Mouse (Mus musculus): ENCODE results near the gene Hmga2. TPM values are rescaled to one million over a fixed set of nuclear protein-coding genes. Genes with fewer than 3 reads are reported as not detected.

Hmga2 gene
- polyA plus RNA-seq, 1 experiment from 2014 or later: 2.8 TPM

DNA sequence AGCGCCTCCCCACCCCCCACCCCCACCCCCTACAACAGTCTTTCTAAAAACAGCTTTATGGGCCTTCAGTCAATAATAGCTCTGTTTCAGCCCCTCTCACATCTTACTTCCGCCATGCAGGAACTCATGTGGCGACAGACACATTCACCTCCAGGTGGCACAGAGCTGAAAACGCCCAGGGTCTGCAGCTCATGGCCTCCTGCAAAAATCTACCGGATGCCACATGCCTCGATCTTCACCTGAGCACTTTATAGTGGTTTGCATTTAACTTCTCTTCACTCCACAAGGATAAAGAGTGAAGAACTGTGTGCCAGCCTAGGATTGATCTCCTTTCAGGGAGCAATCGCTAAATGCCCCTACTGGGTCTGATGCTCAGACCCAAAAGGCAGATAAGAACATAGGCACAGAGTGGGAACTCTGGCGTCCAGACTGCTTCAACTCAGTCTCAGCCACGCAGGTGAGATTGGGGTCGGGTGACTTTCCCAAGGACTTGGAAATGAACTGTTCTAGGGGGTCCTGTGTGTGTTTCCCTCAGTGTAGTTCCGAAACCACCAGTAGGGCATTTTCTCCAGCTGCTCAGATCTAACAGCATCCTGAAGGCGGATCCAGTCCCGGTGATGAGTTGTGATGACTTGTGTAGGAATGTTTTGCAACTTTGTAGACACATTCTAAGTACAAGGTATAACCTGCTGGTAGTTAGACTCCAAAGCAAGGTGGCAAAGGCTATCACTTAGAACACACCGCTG lies 84.1 kb downstream of the Hmga2 start:
- WGBS: 43% methylated on average over 14 of the region's 14 CpGs
- H3K27me3 ChIP-seq: no peaks in the 10 kb centered on the region
- H3K36me3 ChIP-seq: no peaks in the 10 kb centered on the region
- H3K9ac ChIP-seq: no peak overlapping the region
- H3K27ac ChIP-seq: no peak overlapping the region
- H3K4me3 ChIP-seq: no peak overlapping the region
- no peak overlapping the region for H3K4me2 ChIP-seq
- ATAC-seq (replicated peaks; ENCODE audit: insufficient number of reproducible peaks, insufficient read depth, low FRiP score, low read depth): no peak
- no peaks in the 10 kb centered on the region for H3K9me3 ChIP-seq (replicated peaks)
- peaks cover 4% of the 10 kb centered on the region for H3K4me1 ChIP-seq (replicated peaks)

DNA sequence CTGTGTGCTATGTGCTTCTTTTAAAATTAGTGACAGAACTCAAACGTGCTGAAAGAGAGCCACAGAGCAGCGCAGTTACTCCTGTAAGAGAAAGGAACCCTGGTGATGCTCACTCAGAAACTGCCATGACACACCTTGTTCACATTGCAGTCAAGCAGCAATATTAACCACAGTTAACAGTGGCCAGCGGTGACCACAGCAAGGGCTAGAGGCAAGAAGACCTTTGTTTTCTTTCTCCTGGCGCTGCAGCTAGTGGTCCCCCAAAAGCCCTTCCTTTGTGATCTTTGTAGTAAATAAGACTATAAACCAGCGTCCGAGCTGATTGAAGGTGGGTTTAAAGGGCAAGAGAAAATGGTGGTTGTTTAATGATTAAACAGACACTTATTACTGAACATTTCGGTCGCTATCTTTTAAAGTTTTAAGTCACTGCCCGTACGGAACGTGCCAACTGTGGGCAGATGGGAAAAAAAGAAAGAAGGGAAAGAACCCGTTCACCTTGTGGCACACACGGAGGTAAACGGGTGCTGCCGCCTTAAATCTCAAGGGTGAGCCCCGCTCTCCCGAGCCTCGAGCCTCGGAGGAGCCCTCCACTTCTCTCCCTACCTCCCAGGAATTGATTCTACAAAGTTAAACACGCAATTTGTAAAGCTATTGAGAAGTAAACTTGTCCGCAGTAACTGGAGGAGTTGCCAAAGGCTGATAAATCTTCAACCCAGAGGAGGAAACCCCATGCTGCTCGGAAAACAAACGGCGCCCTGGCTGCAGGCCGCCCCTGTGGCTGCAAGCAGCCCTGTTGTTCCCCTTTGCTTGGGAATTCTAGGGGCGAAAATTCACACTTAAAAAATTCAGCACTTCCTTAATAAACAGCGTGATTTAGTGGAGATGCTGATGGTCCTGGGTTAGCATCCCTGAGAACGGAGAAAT lies 85.1 kb downstream of the Hmga2 start:
- Histone ChIP-seq H3K4me1 (replicated peaks) (peaks cover 10% of the 10 kb centered on the region), H3K4me3 (no peak overlapping the region), H3K27me3 (no peaks in the 10 kb centered on the region), H3K9ac (no peak overlapping the region), H3K36me3 (no peaks in the 10 kb centered on the region), H3K27ac (no peak overlapping the region), H3K4me2 (0 out of 2 replicates have a peak overlapping the region, but pooled peaks have one; percentile 6), H3K9me3 (replicated peaks) (no peaks in the 10 kb centered on the region)
- 63% methylated on average over 28 of the region's 28 CpGs for WGBS
- no peak for ATAC-seq (replicated peaks; ENCODE audit: insufficient number of reproducible peaks, insufficient read depth, low FRiP score, low read depth)

GRCm38 (mm10) chr10:120389707-120390106 lies 86.6 kb downstream of the Hmga2 start:
- Histone ChIP-seq H3K4me1 (replicated peaks) (peaks cover 22% of the 10 kb centered on the region), H3K4me3 (no peak overlapping the region), H3K9ac (no peak overlapping the region), H3K9me3 (replicated peaks) (no peaks in the 10 kb centered on the region), H3K36me3 (no peaks in the 10 kb centered on the region), H3K4me2 (no peak overlapping the region), H3K27me3 (no peaks in the 10 kb centered on the region), H3K27ac (no peak overlapping the region)
- 68% methylated on average over 6 of the region's 6 CpGs for WGBS
- ATAC-seq (replicated peaks; ENCODE audit: insufficient number of reproducible peaks, insufficient read depth, low FRiP score, low read depth): no peak

GRCm38 (mm10) chr10:120388966-120389365 lies 87.3 kb downstream of the Hmga2 start:
- no peak for ATAC-seq (replicated peaks; ENCODE audit: insufficient number of reproducible peaks, insufficient read depth, low FRiP score, low read depth)
- H3K4me2 ChIP-seq: no peak overlapping the region
- H3K36me3 ChIP-seq: no peaks in the 10 kb centered on the region
- H3K9me3 ChIP-seq (replicated peaks): no peaks in the 10 kb centered on the region
- no peak overlapping the region for H3K9ac ChIP-seq
- H3K4me1 ChIP-seq (replicated peaks): peaks cover 29% of the 10 kb centered on the region
- H3K27me3 ChIP-seq: no peaks in the 10 kb centered on the region
- H3K4me3 ChIP-seq: no peak overlapping the region
- 58% methylated on average over 10 of the region's 10 CpGs for WGBS
- no peak overlapping the region for H3K27ac ChIP-seq

DNA sequence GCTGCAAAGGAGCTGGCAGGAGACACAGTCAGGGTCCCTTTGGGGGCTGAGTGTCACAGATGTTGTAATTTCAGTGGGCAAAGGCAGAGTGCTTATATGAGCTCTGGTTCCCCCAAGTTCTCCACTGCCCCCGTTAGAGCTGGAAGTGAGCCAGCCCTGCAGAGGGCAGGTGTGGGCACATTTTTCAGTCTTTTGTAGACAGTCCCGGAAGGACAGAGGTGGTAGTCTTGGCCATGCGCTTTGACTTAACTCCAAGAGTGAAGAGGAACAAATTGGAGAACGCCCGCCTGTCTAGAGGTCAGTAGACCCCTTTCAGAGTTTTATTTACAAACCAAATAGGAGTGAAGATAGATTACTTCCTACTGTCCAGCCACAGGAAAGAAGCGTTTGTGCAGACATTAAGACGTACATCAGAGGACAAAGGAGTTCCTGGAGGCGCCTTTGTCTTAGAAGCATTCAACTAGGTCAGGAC lies 87.8 kb downstream of the Hmga2 start:
- H3K4me1 ChIP-seq (replicated peaks): peaks cover 34% of the 10 kb centered on the region
- ATAC-seq (replicated peaks; ENCODE audit: insufficient number of reproducible peaks, insufficient read depth, low FRiP score, low read depth): no peak
- no peaks in the 10 kb centered on the region for H3K9me3 ChIP-seq (replicated peaks)
- no peak overlapping the region for H3K4me3 ChIP-seq
- H3K27ac ChIP-seq: no peak overlapping the region
- no peak overlapping the region for H3K4me2 ChIP-seq
- 57% methylated on average over 8 of the region's 8 CpGs for WGBS
- no peaks in the 10 kb centered on the region for H3K27me3 ChIP-seq
- H3K36me3 ChIP-seq: no peaks in the 10 kb centered on the region
- no peak overlapping the region for H3K9ac ChIP-seq

DNA sequence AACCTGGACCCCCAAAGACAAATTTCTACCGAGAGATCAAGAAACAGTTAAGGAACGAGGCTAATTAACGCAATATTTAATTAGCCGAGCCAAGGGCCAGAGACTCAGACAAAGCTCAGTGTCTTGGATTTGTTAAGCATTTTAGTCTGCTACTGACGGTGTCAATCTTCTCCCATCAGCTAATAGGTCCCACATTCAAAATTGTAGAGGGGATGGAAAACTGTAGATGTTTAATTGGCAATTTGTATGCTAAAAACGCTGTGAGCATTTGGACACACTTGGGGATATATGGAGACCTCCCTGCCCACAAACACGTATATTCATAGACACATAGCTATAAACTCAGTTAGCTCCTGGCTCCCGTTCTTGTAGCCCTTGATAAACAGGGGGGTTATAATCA lies 89.2 kb downstream of the Hmga2 start:
- no peak overlapping the region for H3K4me3 ChIP-seq
- 87% methylated on average over 8 of the region's 8 CpGs for WGBS
- H3K9ac ChIP-seq: no peak overlapping the region
- H3K4me1 ChIP-seq (replicated peaks): peaks cover 36% of the 10 kb centered on the region
- ATAC-seq (replicated peaks; ENCODE audit: insufficient number of reproducible peaks, insufficient read depth, low FRiP score, low read depth): no peak
- no peaks in the 10 kb centered on the region for H3K27me3 ChIP-seq
- H3K9me3 ChIP-seq (replicated peaks): no peaks in the 10 kb centered on the region
- H3K27ac ChIP-seq: no peak overlapping the region
- H3K4me2 ChIP-seq: no peak overlapping the region
- no peaks in the 10 kb centered on the region for H3K36me3 ChIP-seq

DNA sequence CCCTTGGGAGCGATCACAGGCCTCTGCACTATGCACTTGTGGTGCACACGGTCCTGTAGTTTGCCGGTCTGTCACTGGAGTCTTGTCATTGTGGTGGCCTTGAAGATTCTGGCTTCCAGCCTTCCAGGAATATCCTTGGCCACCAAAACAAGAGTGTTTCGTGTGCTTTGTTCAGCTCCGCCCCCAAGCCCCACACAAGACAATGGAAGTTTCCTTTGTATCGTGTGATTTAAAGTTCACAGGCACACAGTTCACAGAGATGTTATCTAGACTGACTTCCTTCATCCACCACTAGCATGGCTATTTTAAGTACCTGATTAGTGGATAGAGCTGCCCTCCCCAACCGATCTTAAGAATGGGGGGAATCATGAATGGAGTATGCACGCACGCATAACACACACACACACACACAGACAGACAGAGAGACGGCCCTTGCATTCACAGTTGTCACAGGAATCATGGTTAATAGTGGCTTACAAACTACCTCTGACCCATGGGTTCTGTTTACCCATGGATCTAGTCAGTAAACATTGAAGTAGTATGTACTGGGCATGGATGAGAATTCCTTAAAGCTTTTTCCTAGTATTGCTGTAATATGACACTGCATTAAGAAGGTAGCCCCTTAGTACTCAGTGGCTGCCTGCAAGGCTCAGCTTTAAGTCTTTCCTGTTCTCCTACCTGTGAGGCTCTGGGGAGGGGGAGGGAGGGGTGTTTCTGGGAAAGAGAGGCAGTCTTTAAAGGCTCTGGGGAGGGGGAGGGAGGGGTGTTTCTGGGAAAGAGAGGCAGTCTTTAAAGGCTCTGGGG lies 91.3 kb downstream of the Hmga2 start:
- Histone ChIP-seq H3K4me2 (peak overlapping the region; percentile 3; the same call in 1 of the 2 replicates), H3K9me3 (replicated peaks) (no peaks in the 10 kb centered on the region), H3K27me3 (no peaks in the 10 kb centered on the region), H3K4me1 (replicated peaks) (peaks cover 36% of the 10 kb centered on the region), H3K9ac (peak overlapping the region; percentile 12; the same call in 1 of the 2 replicates), H3K36me3 (no peaks in the 10 kb centered on the region), H3K4me3 (no peak overlapping the region), H3K27ac (peak overlapping the region; percentile 1; the same call in 1 of the 2 replicates)
- ATAC-seq (replicated peaks; ENCODE audit: insufficient number of reproducible peaks, insufficient read depth, low FRiP score, low read depth): peak; percentile 60; the same call in 1 of the 2 replicates
- WGBS: 31% methylated on average over 10 of the region's 10 CpGs

- H3K36me3 ChIP-seq: no peaks in the 10 kb centered on the region
- no peak overlapping the region for H3K4me2 ChIP-seq
- peaks cover 36% of the 10 kb centered on the region for H3K4me1 ChIP-seq (replicated peaks)
- H3K9me3 ChIP-seq (replicated peaks): no peaks in the 10 kb centered on the region
- H3K9ac ChIP-seq: no peak overlapping the region
- no peak for ATAC-seq (replicated peaks; ENCODE audit: insufficient number of reproducible peaks, insufficient read depth, low FRiP score, low read depth)
- no peaks in the 10 kb centered on the region for H3K27me3 ChIP-seq
- 40% methylated on average over 7 of the region's 7 CpGs for WGBS
- no peak overlapping the region for H3K27ac ChIP-seq
- no peak overlapping the region for H3K4me3 ChIP-seq
Measured at GRCm38 (mm10) chr10:120384040-120384439, 92.2 kb downstream of the Hmga2 start.

DNA sequence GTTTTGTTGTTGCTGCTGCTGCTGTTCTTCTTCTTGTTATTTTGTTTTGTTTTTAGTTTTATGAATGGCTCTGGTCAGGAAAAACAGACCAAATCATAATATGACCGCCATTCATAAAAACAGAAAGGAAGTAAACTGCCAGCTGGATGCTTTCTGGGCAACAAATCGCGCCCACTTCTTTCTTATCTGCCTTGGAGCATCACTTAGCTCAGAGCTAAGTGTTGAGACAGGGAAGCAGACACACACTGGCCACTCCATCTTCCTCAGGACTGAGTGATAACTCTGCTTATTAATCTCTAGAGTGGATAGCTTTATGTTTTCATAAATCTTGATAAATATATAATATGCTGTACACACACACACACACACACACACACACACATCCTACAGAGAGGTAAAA lies 98.5 kb downstream of the Hmga2 start:
- Histone ChIP-seq H3K4me2 (peak overlapping the region; percentile 57), H3K36me3 (no peaks in the 10 kb centered on the region), H3K9ac (no peak overlapping the region), H3K9me3 (replicated peaks) (no peaks in the 10 kb centered on the region), H3K27ac (peak overlapping the region; percentile 18; the same call in 1 of the 2 replicates), H3K27me3 (no peaks in the 10 kb centered on the region), H3K4me1 (replicated peaks) (peaks cover 16% of the 10 kb centered on the region), H3K4me3 (peak overlapping the region; percentile 30)
- ATAC-seq (replicated peaks; ENCODE audit: insufficient number of reproducible peaks, insufficient read depth, low FRiP score, low read depth): no peak; the same call in 1 of the 2 replicates
- WGBS: 42% methylated on average over 3 of the region's 3 CpGs

DNA sequence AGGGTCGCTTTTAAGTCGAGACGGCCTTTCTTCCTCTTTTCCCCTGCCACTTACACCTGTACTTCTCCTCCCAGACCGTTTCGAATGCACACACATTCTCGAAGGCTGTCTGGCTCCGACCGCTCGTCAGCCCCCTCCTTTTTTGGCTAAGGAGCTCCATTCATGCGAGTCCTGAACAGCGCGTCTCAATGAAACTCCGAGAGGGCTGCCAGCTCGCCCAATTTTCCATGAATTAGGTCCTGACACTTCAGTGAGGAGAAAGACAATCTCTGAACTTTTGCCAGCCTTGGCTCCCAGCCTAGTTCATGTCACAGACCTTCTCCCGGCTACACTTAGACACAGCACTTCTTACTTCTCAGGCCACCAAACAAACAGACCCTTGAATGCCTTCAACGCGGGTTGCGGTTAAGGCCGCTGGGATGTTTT lies 98.9 kb downstream of the Hmga2 start:
- Histone ChIP-seq H3K9me3 (replicated peaks) (no peaks in the 10 kb centered on the region), H3K4me3 (peak overlapping the region; percentile 30), H3K4me2 (peak overlapping the region; percentile 57), H3K36me3 (no peaks in the 10 kb centered on the region), H3K27ac (peak overlapping the region; percentile 18; the same call in 1 of the 2 replicates), H3K9ac (no peak overlapping the region), H3K27me3 (no peaks in the 10 kb centered on the region), H3K4me1 (replicated peaks) (peaks cover 16% of the 10 kb centered on the region)
- ATAC-seq (replicated peaks; ENCODE audit: insufficient number of reproducible peaks, insufficient read depth, low FRiP score, low read depth): peak; percentile 70
- 8% methylated on average over 19 of the region's 19 CpGs for WGBS

- WGBS: 72% methylated on average over 14 of the region's 14 CpGs
- Histone ChIP-seq H3K4me3 (no peak overlapping the region), H3K9ac (no peak overlapping the region), H3K4me1 (replicated peaks) (peaks cover 16% of the 10 kb centered on the region), H3K27ac (no peak overlapping the region), H3K36me3 (no peaks in the 10 kb centered on the region), H3K27me3 (no peaks in the 10 kb centered on the region), H3K9me3 (replicated peaks) (no peaks in the 10 kb centered on the region), H3K4me2 (no peak overlapping the region)
- ATAC-seq (replicated peaks; ENCODE audit: insufficient number of reproducible peaks, insufficient read depth, low FRiP score, low read depth): no peak
Measured at GRCm38 (mm10) chr10:120375438-120375837, 100.8 kb downstream of the Hmga2 start.

Measured in heart, embryonic 15.5 days (tissue).